Mouse (Mus musculus): ENCODE measurements around the gene Gtf3a. TPM values are rescaled to one million over a fixed set of nuclear protein-coding genes. Genes with fewer than 3 reads are reported as not detected.

The Gtf3a gene
- polyA plus RNA-seq, 1 experiment from 2014 or later = 125 TPM

- H3K27ac ChIP-seq (ENCODE audit: low read depth, low read length) = no peak within 1 kb of the TSS
- WGBS = 2% methylated on average over 46 of the region's 46 CpGs
- H3K9me3 ChIP-seq (ENCODE audit: control insufficient read depth, low read length) = no peaks in the 10 kb centered on the region
Observed at GRCm38 (mm10) chr5:146963118-146963936, 14.9 kb downstream of the Gtf3a start, which contains the start of gene Mtif3. Gene Mtif3 (minus strand): TSS chr5:146963800.

GRCm38 (mm10) chr5:146963937-146964278 lies 15.5 kb downstream of the Gtf3a start:
- H3K4me3 ChIP-seq (ENCODE audit: low read depth, low read length) = peak overlapping the region; percentile 67
- H3K36me3 ChIP-seq (ENCODE audit: control insufficient read depth, insufficient read depth, low read length) = no peaks in the 10 kb centered on the region
- H3K4me2 ChIP-seq (ENCODE audit: low read depth, low read length, severe bottlenecking) = peak overlapping the region; percentile 32
- 51% methylated on average over 8 of the region's 8 CpGs for WGBS
- peak overlapping the region; percentile 51 for H3K9ac ChIP-seq (ENCODE audit: low read length)
- no peaks in the 10 kb centered on the region for H3K9me3 ChIP-seq (ENCODE audit: control insufficient read depth, low read length)
- no peak overlapping the region for H3K27ac ChIP-seq (ENCODE audit: low read depth, low read length)
- peaks cover 2% of the 10 kb centered on the region; the same call in 1 of the 2 replicates for H3K4me1 ChIP-seq (replicated peaks; ENCODE audit: control insufficient read depth, insufficient read depth, low read length)
- ATAC-seq (replicated peaks; ENCODE audit: low FRiP score) (no peak; the same call in 1 of the 2 replicates), DNase-seq (ENCODE audit: low spot score) (no peak)
- H3K27me3 ChIP-seq (ENCODE audit: control insufficient read depth, insufficient read depth, low read length) = no peaks in the 10 kb centered on the region

More at GRCm38 (mm10) chr5:146963118-146963936, 14.9 kb downstream of the Gtf3a start, which contains the start of gene Mtif3:
- peak within 1 kb of the TSS; percentile 69 for H3K9ac ChIP-seq (ENCODE audit: low read length)
- no peaks in the 10 kb centered on the region for H3K36me3 ChIP-seq (ENCODE audit: control insufficient read depth, insufficient read depth, low read length)
- H3K27me3 ChIP-seq (ENCODE audit: control insufficient read depth, insufficient read depth, low read length) = no peaks in the 10 kb centered on the region
- H3K4me3 ChIP-seq (ENCODE audit: low read depth, low read length) = peak within 1 kb of the TSS; percentile 67
- peak within 1 kb of the TSS; percentile 52 for H3K4me2 ChIP-seq (ENCODE audit: low read depth, low read length, severe bottlenecking)
- ATAC-seq (replicated peaks; ENCODE audit: low FRiP score) = peak; percentile 85
- DNase-seq (ENCODE audit: low spot score) = peak; percentile 90
- H3K4me1 ChIP-seq (replicated peaks; ENCODE audit: control insufficient read depth, insufficient read depth, low read length) = no peaks in the 10 kb centered on the region; the same call in 1 of the 2 replicates

- H3K4me2 ChIP-seq (ENCODE audit: low read depth, low read length, severe bottlenecking) = 0 out of 2 replicates have a peak overlapping the region, but pooled peaks have one; percentile 8
- no peak overlapping the region for H3K9ac ChIP-seq (ENCODE audit: low read length)
- no peaks in the 10 kb centered on the region for H3K9me3 ChIP-seq (ENCODE audit: control insufficient read depth, low read length)
- H3K4me1 ChIP-seq (replicated peaks; ENCODE audit: control insufficient read depth, insufficient read depth, low read length) = peaks cover 5% of the 10 kb centered on the region
- 17% methylated on average over 13 of the region's 13 CpGs for WGBS
- DNase-seq (ENCODE audit: low spot score) (peak; percentile 55), ATAC-seq (replicated peaks; ENCODE audit: low FRiP score) (peak; percentile 53; the same call in 1 of the 2 replicates)
- peak overlapping the region; percentile 50; the same call in 1 of the 2 replicates for H3K27ac ChIP-seq (ENCODE audit: low read depth, low read length)
- H3K27me3 ChIP-seq (ENCODE audit: control insufficient read depth, insufficient read depth, low read length) = no peaks in the 10 kb centered on the region
- no peak overlapping the region for H3K4me3 ChIP-seq (ENCODE audit: low read depth, low read length)
- no peaks in the 10 kb centered on the region for H3K36me3 ChIP-seq (ENCODE audit: control insufficient read depth, insufficient read depth, low read length)
Observed at GRCm38 (mm10) chr5:146968695-146969393, 20.4 kb downstream of the Gtf3a start.

- no peaks in the 10 kb centered on the region for H3K36me3 ChIP-seq (ENCODE audit: control insufficient read depth, insufficient read depth, low read length)
- H3K4me2 ChIP-seq (ENCODE audit: low read depth, low read length, severe bottlenecking) = no peak overlapping the region
- peaks cover 5% of the 10 kb centered on the region for H3K4me1 ChIP-seq (replicated peaks; ENCODE audit: control insufficient read depth, insufficient read depth, low read length)
- no peaks in the 10 kb centered on the region for H3K9me3 ChIP-seq (ENCODE audit: control insufficient read depth, low read length)
- no peak overlapping the region for H3K9ac ChIP-seq (ENCODE audit: low read length)
- H3K27ac ChIP-seq (ENCODE audit: low read depth, low read length) = no peak overlapping the region
- no peak overlapping the region for H3K4me3 ChIP-seq (ENCODE audit: low read depth, low read length)
- 68% methylated on average over 10 of the region's 10 CpGs for WGBS
- H3K27me3 ChIP-seq (ENCODE audit: control insufficient read depth, insufficient read depth, low read length) = no peaks in the 10 kb centered on the region
- ATAC-seq (replicated peaks; ENCODE audit: low FRiP score) (no peak), DNase-seq (ENCODE audit: low spot score) (no peak)
Observed at GRCm38 (mm10) chr5:146971776-146972561, 23.5 kb downstream of the Gtf3a start.

- no peaks in the 10 kb centered on the region for H3K36me3 ChIP-seq (ENCODE audit: control insufficient read depth, insufficient read depth, low read length)
- no peaks in the 10 kb centered on the region for H3K9me3 ChIP-seq (ENCODE audit: control insufficient read depth, low read length)
- H3K4me3 ChIP-seq (ENCODE audit: low read depth, low read length) = no peak overlapping the region
- no peak overlapping the region for H3K4me2 ChIP-seq (ENCODE audit: low read depth, low read length, severe bottlenecking)
- H3K27ac ChIP-seq (ENCODE audit: low read depth, low read length) = no peak overlapping the region
- H3K4me1 ChIP-seq (replicated peaks; ENCODE audit: control insufficient read depth, insufficient read depth, low read length) = peaks cover 5% of the 10 kb centered on the region
- no peak overlapping the region for H3K9ac ChIP-seq (ENCODE audit: low read length)
- ATAC-seq (replicated peaks; ENCODE audit: low FRiP score) = no peak
- H3K27me3 ChIP-seq (ENCODE audit: control insufficient read depth, insufficient read depth, low read length) = no peaks in the 10 kb centered on the region
- DNase-seq (ENCODE audit: low spot score) = no peak
- 95% methylated on average over 9 of the region's 9 CpGs for WGBS
Observed at GRCm38 (mm10) chr5:146973353-146973752, 24.9 kb downstream of the Gtf3a start.

GRCm38 (mm10) chr5:146973858-146974780 lies 25.7 kb downstream of the Gtf3a start:
- WGBS = 87% methylated on average over 25 of the region's 25 CpGs
- no peak overlapping the region for H3K9ac ChIP-seq (ENCODE audit: low read length)
- no peak overlapping the region for H3K4me2 ChIP-seq (ENCODE audit: low read depth, low read length, severe bottlenecking)
- H3K4me3 ChIP-seq (ENCODE audit: low read depth, low read length) = no peak overlapping the region
- peaks cover under 1% of the 10 kb centered on the region for H3K4me1 ChIP-seq (replicated peaks; ENCODE audit: control insufficient read depth, insufficient read depth, low read length)
- no peaks in the 10 kb centered on the region for H3K9me3 ChIP-seq (ENCODE audit: control insufficient read depth, low read length)
- DNase-seq (ENCODE audit: low spot score) (no peak), ATAC-seq (replicated peaks; ENCODE audit: low FRiP score) (no peak)
- no peaks in the 10 kb centered on the region for H3K27me3 ChIP-seq (ENCODE audit: control insufficient read depth, insufficient read depth, low read length)
- no peaks in the 10 kb centered on the region for H3K36me3 ChIP-seq (ENCODE audit: control insufficient read depth, insufficient read depth, low read length)
- H3K27ac ChIP-seq (ENCODE audit: low read depth, low read length) = no peak overlapping the region

- no peaks in the 10 kb centered on the region for H3K36me3 ChIP-seq (ENCODE audit: control insufficient read depth, insufficient read depth, low read length)
- no peaks in the 10 kb centered on the region for H3K4me1 ChIP-seq (replicated peaks; ENCODE audit: control insufficient read depth, insufficient read depth, low read length)
- no peak overlapping the region for H3K9ac ChIP-seq (ENCODE audit: low read length)
- no peak for ATAC-seq (replicated peaks; ENCODE audit: low FRiP score)
- no peaks in the 10 kb centered on the region for H3K9me3 ChIP-seq (ENCODE audit: control insufficient read depth, low read length)
- no peak for DNase-seq (ENCODE audit: low spot score)
- 80% methylated on average over 13 of the region's 13 CpGs for WGBS
- no peaks in the 10 kb centered on the region for H3K27me3 ChIP-seq (ENCODE audit: control insufficient read depth, insufficient read depth, low read length)
- no peak overlapping the region for H3K4me3 ChIP-seq (ENCODE audit: low read depth, low read length)
- H3K27ac ChIP-seq (ENCODE audit: low read depth, low read length) = no peak overlapping the region
- H3K4me2 ChIP-seq (ENCODE audit: low read depth, low read length, severe bottlenecking) = no peak overlapping the region
Observed at GRCm38 (mm10) chr5:146974781-146975123, 26.3 kb downstream of the Gtf3a start.

All from forebrain, embryonic 11.5 days (tissue).